Mouse (Mus musculus) testis, adult 2 months (tissue): Measurements from ENCODE around the gene Foxn3. TPM values are rescaled to one million over a fixed set of nuclear protein-coding genes. Genes with fewer than 3 reads are reported as not detected.

Experiments
- H3K27ac ChIP-seq: fragments of 200-500 bp; 2 replicates; pipeline ENCODE4 v1.5.1; 2012; ENCODE audit warnings: low read depth, low read length; ENCODE audit not compliant: control insufficient read depth, insufficient read depth
- H3K27me3 ChIP-seq: fragments of 200-500 bp; 2 replicates; pipeline ENCODE4 v1.6.1; 2012; ENCODE audit warnings: mild to moderate bottlenecking, low read length, moderate library complexity; ENCODE audit not compliant: control insufficient read depth, insufficient read depth
- H3K36me3 ChIP-seq: fragments of 200-500 bp; 2 replicates; pipeline ENCODE4 v1.6.1; 2012; ENCODE audit warnings: mild to moderate bottlenecking, low read length; ENCODE audit not compliant: control insufficient read depth, insufficient read depth
- H3K4me1 ChIP-seq: fragments of 200-500 bp; 2 replicates; pipeline ENCODE4 v1.6.1; 2012; ENCODE audit warnings: low read length; ENCODE audit not compliant: control insufficient read depth, insufficient read depth
- H3K4me3 ChIP-seq: fragments of 200-500 bp; 2 replicates; pipeline ENCODE4 v1.5.1; 2012; ENCODE audit warnings: low read depth, mild to moderate bottlenecking, low read length, moderate library complexity, mixed read lengths; ENCODE audit not compliant: control insufficient read depth
- CTCF ChIP-seq: fragments of 200-500 bp; IDR thresholded peaks from 2 replicates; pipeline ENCODE4 v1.5.1; 2012; ENCODE audit warnings: low read depth, mild to moderate bottlenecking, inconsistent platforms, low read length, moderate library complexity; ENCODE audit not compliant: control insufficient read depth, insufficient read depth, insufficient replicate concordance
- POLR2A ChIP-seq: fragments of 200-500 bp; IDR thresholded peaks from 2 replicates; pipeline ENCODE4 v1.6.1; 2012; ENCODE audit warnings: low read depth, mild to moderate bottlenecking, inconsistent platforms, low read length, moderate library complexity; ENCODE audit not compliant: control insufficient read depth
- polyA plus RNA-seq: library from polyadenylated mRNA; depleted of rRNA; stranded (reverse); fragments of >200 nt; gene quantifications from 2 replicates; pipeline ENCODE4 v1.2.3, GENCODE M21; 2012

Foxn3 gene
- polyA plus RNA-seq, 1 experiment: 7.3 TPM

GRCm38 (mm10) chr12:99408651-99409050, 154.7 kb downstream of the Foxn3 start:
- Histone ChIP-seq H3K27me3 (no peaks in the 10 kb centered on the region), H3K27ac (0 out of 2 replicates have a peak overlapping the region, but pooled peaks have one; percentile 29), H3K4me3 (no peak overlapping the region), H3K36me3 (no peaks in the 10 kb centered on the region), H3K4me1 (no peaks in the 10 kb centered on the region)
- no peak for TF ChIP-seq CTCF
- TF ChIP-seq POLR2A: no peak

DNA sequence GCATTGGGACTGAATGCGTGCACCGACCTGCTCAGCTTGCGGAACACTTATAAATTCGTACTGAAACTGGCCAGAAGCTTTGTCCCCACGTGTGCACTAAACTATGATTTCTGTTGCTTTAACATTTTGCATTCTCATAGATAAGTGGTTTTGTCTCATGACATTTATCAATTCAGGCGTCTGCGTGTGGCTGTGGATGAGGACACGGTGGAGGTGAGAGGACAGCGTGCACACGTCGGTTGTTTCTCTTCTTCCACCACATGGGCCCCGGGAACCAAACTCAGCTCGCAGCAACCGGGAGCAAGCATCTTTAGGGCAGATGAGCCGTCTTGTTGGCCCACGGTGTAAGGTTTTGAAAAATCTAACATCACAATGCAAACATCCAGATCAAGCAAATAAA, 155.3 kb downstream of the Foxn3 start:
- H3K4me1 ChIP-seq: no peaks in the 10 kb centered on the region
- H3K27me3 ChIP-seq: no peaks in the 10 kb centered on the region
- no peak overlapping the region for H3K4me3 ChIP-seq
- H3K27ac ChIP-seq: peak overlapping the region; percentile 44
- no peak for TF ChIP-seq POLR2A
- TF ChIP-seq CTCF: no peak
- no peaks in the 10 kb centered on the region for H3K36me3 ChIP-seq

- Histone ChIP-seq H3K4me1 (peaks cover 2% of the 10 kb centered on the region; the same call in 1 of the 2 replicates), H3K27me3 (no peaks in the 10 kb centered on the region), H3K4me3 (no peak overlapping the region), H3K36me3 (no peaks in the 10 kb centered on the region), H3K27ac (peak overlapping the region; percentile 69)
- no peak for TF ChIP-seq CTCF
- TF ChIP-seq POLR2A: no peak
Measured at GRCm38 (mm10) chr12:99407318-99407716, 156.1 kb downstream of the Foxn3 start.

- TF ChIP-seq POLR2A: no peak
- no peak for TF ChIP-seq CTCF
- Histone ChIP-seq H3K27ac (peak overlapping the region; percentile 69), H3K4me3 (no peak overlapping the region)
Measured at GRCm38 (mm10) chr12:99406697-99407317, 156.6 kb downstream of the Foxn3 start.

DNA sequence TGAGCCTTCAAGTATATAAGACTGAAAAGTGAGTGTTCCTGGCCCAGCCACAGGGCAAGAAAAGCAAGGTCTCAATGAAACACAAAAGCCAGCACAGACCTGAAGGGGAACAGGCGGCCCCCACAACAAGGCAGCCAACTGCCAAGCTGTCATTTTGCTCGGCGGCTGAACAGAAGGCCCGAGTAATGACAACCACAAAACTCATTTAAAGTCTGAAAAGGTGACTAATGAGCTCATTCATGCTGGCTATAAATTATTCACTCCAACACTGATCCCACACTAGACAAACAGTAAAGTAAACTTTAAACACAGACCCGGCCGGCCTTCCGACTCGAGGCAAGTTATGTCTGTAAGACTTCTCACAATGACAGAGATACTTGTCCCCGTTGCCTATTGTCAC, 157.1 kb downstream of the Foxn3 start:
- no peak overlapping the region for H3K4me3 ChIP-seq
- peak overlapping the region; percentile 13; the same call in 1 of the 2 replicates for H3K27ac ChIP-seq
- H3K36me3 ChIP-seq: no peaks in the 10 kb centered on the region
- H3K4me1 ChIP-seq: peaks cover 2% of the 10 kb centered on the region; the same call in 1 of the 2 replicates
- H3K27me3 ChIP-seq: no peaks in the 10 kb centered on the region
- TF ChIP-seq CTCF (no peak), POLR2A (no peak)

More at GRCm38 (mm10) chr12:99406697-99407317, 156.6 kb downstream of the Foxn3 start:
- Histone ChIP-seq H3K4me1 (peaks cover 2% of the 10 kb centered on the region; the same call in 1 of the 2 replicates), H3K36me3 (no peaks in the 10 kb centered on the region), H3K27me3 (no peaks in the 10 kb centered on the region)

DNA sequence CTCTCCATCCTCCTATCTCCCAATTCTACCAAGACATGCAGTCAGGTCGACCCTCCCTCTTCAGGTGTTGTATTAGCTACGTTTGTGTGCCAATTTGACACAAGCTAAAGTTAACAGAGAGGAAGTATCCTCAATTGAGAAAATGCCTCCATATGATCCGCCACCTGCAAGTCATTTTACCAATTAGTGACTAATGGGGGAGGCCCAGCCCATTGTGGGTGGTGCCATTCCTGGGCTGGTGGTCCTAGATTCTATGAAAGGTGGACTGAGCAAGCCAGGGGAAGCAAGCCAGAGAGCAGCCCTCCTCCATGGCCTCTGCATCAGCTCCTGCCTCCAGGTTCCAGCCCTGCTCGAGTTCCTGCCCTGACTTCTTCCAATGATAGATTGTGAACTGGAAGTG, 158.0 kb downstream of the Foxn3 start:
- no peak overlapping the region for H3K27ac ChIP-seq
- no peak overlapping the region for H3K4me3 ChIP-seq
- H3K4me1 ChIP-seq: peaks cover 2% of the 10 kb centered on the region; the same call in 1 of the 2 replicates
- H3K36me3 ChIP-seq: no peaks in the 10 kb centered on the region
- TF ChIP-seq CTCF (no peak), POLR2A (no peak)
- H3K27me3 ChIP-seq: no peaks in the 10 kb centered on the region

DNA sequence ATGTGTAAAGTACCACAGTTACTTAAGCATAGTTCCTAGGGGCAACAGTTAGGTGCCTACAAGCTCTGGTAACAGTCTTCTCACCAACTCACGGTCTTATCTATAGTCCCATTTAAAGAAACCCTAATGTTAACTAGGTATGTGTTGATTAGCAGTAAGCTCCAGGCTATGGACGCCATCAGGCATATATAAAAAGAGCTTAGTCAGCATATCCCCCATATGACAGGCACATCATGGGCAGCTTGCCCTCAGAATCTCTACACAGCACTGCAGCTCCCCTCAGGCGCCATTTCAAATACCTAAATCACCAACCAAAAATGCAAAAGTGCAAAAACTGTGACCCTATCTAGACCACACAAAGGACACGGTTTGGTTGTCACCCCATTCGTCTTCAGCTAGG, 160.4 kb downstream of the Foxn3 start:
- Histone ChIP-seq H3K4me1 (peaks cover 2% of the 10 kb centered on the region; the same call in 1 of the 2 replicates), H3K27ac (no peak overlapping the region), H3K4me3 (no peak overlapping the region), H3K36me3 (no peaks in the 10 kb centered on the region), H3K27me3 (no peaks in the 10 kb centered on the region)
- TF ChIP-seq CTCF (no peak), POLR2A (no peak)
